Mouse (Mus musculus) kidney, postnatal 0 days (tissue): Measurements from ENCODE around the gene Acsl1. TPM values are rescaled to one million over a fixed set of nuclear protein-coding genes. Genes with fewer than 3 reads are reported as not detected.

Experiments used
- ATAC-seq: fragments of 200-750 bp; cut with Nextera tagmentation; replicated peaks from 2 replicates; pipeline ENCODE4 v1.8.0; 2017; ENCODE audit warnings: low read depth, moderate number of reproducible peaks, moderate TSS enrichment, moderate library complexity; ENCODE audit not compliant: low FRiP score
- DNase-seq: peaks from one replicate; pipeline ENCODE4 v3.0.0-alpha.2; 2016; ENCODE audit warnings: low spot score
- H3K27ac ChIP-seq: fragments of 300-500 bp; sonication (generic); 2 replicates; pipeline ENCODE4 v1.5.1; 2014; ENCODE audit warnings: mild to moderate bottlenecking
- H3K27me3 ChIP-seq: fragments of 300-500 bp; sonication (generic); 2 replicates; pipeline ENCODE4 v1.6.1; 2014; ENCODE audit warnings: low read length, mixed read lengths; ENCODE audit not compliant: insufficient read depth
- H3K36me3 ChIP-seq: fragments of 300-500 bp; sonication (generic); 2 replicates; pipeline ENCODE4 v1.6.1; 2014; ENCODE audit warnings: low read length, mixed read lengths; ENCODE audit not compliant: insufficient read depth
- H3K4me1 ChIP-seq: fragments of 300-500 bp; sonication (generic); replicated peaks from 2 replicates; pipeline ENCODE4 v1.6.1; 2014; ENCODE audit warnings: antibody characterized with exemption, low read length, mixed read lengths; ENCODE audit not compliant: insufficient read depth
- H3K4me2 ChIP-seq: fragments of 300-500 bp; sonication (generic); 2 replicates; pipeline ENCODE4 v1.6.1; 2014; ENCODE audit warnings: mild to moderate bottlenecking, low read length, moderate library complexity, mixed read lengths
- H3K4me3 ChIP-seq: fragments of 300-500 bp; sonication (generic); replicated peaks from 2 replicates; pipeline ENCODE4 v1.5.1; 2014; ENCODE audit warnings: low read depth, low read length
- H3K9ac ChIP-seq: fragments of 300-500 bp; sonication (generic); 2 replicates; pipeline ENCODE4 v1.6.1; 2014; ENCODE audit warnings: low read depth, low read length
- H3K9me3 ChIP-seq: fragments of 300-500 bp; sonication (generic); replicated peaks from 2 replicates; pipeline ENCODE4 v1.6.1; 2016; ENCODE audit warnings: low read length, inconsistent platforms, mixed read lengths
- CTCF ChIP-seq: IDR thresholded peaks from 2 replicates; pipeline ENCODE4 v1.5.1; 2016; ENCODE audit warnings: antibody characterized with exemption, low read depth, mild to moderate bottlenecking, moderate library complexity
- WGBS: fragments of 180-500 bp; shearing (Covaris S2); extraction: QIAGEN DNeasy Blood & Tissue Kit; methylation state at CpG from one replicate; pipeline ENCODE4 v1.1.7; 2014; 5-methylcytosine and 5-hydroxymethylcytosine counted together
- polyA plus RNA-seq: library from polyadenylated mRNA; unstranded; fragments of >200 nt; fragmentation: Nextera tagmentation; extraction: Ambion mirVana; gene quantifications from 2 replicates; pipeline ENCODE4 v1.2.1, GENCODE M21; 2015

Acsl1 gene
- polyA plus RNA-seq, 1 experiment from 2014 or later, result 47.0 TPM

GRCm38 (mm10) chr8:46479794-46480532 lies 9.1 kb downstream of the Acsl1 start:
- Histone ChIP-seq H3K27ac (peak overlapping the region; percentile 57; the same call in 1 of the 2 replicates), H3K27me3 (no peaks in the 10 kb centered on the region), H3K9me3 (no peaks in the 10 kb centered on the region), H3K4me1 (peaks cover 8% of the 10 kb centered on the region; the same call in 1 of the 2 replicates), H3K4me3 (no peak overlapping the region), H3K9ac (no peak overlapping the region), H3K36me3 (no peaks in the 10 kb centered on the region), H3K4me2 (no peak overlapping the region)
- TF ChIP-seq CTCF, result no peak
- WGBS, result 48% methylated on average over 7 of the region's 7 CpGs
- no peak for DNase-seq
- no peak for ATAC-seq

GRCm38 (mm10) chr8:46480533-46480900 lies 9.7 kb downstream of the Acsl1 start:
- no peak overlapping the region for H3K9ac ChIP-seq
- H3K27me3 ChIP-seq, result no peaks in the 10 kb centered on the region
- H3K36me3 ChIP-seq, result no peaks in the 10 kb centered on the region
- ATAC-seq (no peak), DNase-seq (no peak)
- 46% methylated on average over 6 of the region's 6 CpGs for WGBS
- no peak for TF ChIP-seq CTCF
- peaks cover 8% of the 10 kb centered on the region; the same call in 1 of the 2 replicates for H3K4me1 ChIP-seq
- H3K4me3 ChIP-seq, result no peak overlapping the region
- H3K27ac ChIP-seq, result peak overlapping the region; percentile 57
- H3K4me2 ChIP-seq, result no peak overlapping the region
- H3K9me3 ChIP-seq, result no peaks in the 10 kb centered on the region

- Histone ChIP-seq H3K27ac (no peak overlapping the region), H3K4me2 (no peak overlapping the region), H3K27me3 (no peaks in the 10 kb centered on the region), H3K9ac (no peak overlapping the region), H3K9me3 (no peaks in the 10 kb centered on the region), H3K36me3 (no peaks in the 10 kb centered on the region), H3K4me3 (no peak overlapping the region), H3K4me1 (peaks cover 8% of the 10 kb centered on the region; the same call in 1 of the 2 replicates)
- DNase-seq, result no peak
- WGBS, result 90% methylated on average over 4 of the region's 4 CpGs
- TF ChIP-seq CTCF, result no peak
- no peak for ATAC-seq
These were observed 11.9 kb downstream of the Acsl1 start for GRCm38 (mm10) chr8:46482771-46483170.

GRCm38 (mm10) chr8:46483247-46483646 lies 12.4 kb downstream of the Acsl1 start:
- Histone ChIP-seq H3K9ac (no peak overlapping the region), H3K36me3 (no peaks in the 10 kb centered on the region), H3K27me3 (no peaks in the 10 kb centered on the region), H3K27ac (no peak overlapping the region), H3K4me3 (no peak overlapping the region), H3K9me3 (no peaks in the 10 kb centered on the region), H3K4me2 (no peak overlapping the region), H3K4me1 (peaks cover 12% of the 10 kb centered on the region; the same call in 1 of the 2 replicates)
- no peak for DNase-seq
- no peak for ATAC-seq
- 79% methylated on average over 4 of the region's 4 CpGs for WGBS
- no peak for TF ChIP-seq CTCF

- Histone ChIP-seq H3K4me2 (no peak overlapping the region), H3K27me3 (no peaks in the 10 kb centered on the region), H3K9me3 (no peaks in the 10 kb centered on the region), H3K4me3 (no peak overlapping the region), H3K27ac (peak overlapping the region; percentile 54; the same call in 1 of the 2 replicates), H3K36me3 (no peaks in the 10 kb centered on the region), H3K9ac (no peak overlapping the region), H3K4me1 (peaks cover 13% of the 10 kb centered on the region; the same call in 1 of the 2 replicates)
- ATAC-seq (peak; percentile 43; the same call in 1 of the 2 replicates), DNase-seq (no peak)
- TF ChIP-seq CTCF, result no peak
- WGBS, result 21% methylated on average over 4 of the region's 4 CpGs
These were observed 13.2 kb downstream of the Acsl1 start for GRCm38 (mm10) chr8:46484077-46484476.

GRCm38 (mm10) chr8:46484931-46485463 lies 14.2 kb downstream of the Acsl1 start:
- ATAC-seq, result no peak

More at GRCm38 (mm10) chr8:46484931-46485463, 14.2 kb downstream of the Acsl1 start:
- H3K27me3 ChIP-seq, result no peaks in the 10 kb centered on the region
- H3K27ac ChIP-seq, result no peak overlapping the region
- TF ChIP-seq CTCF, result no peak
- H3K4me1 ChIP-seq, result peaks cover 11% of the 10 kb centered on the region; the same call in 1 of the 2 replicates
- WGBS, result 89% methylated on average over 8 of the region's 8 CpGs
- H3K9ac ChIP-seq, result no peak overlapping the region
- no peak overlapping the region for H3K4me2 ChIP-seq
- no peaks in the 10 kb centered on the region for H3K9me3 ChIP-seq
- H3K4me3 ChIP-seq, result no peak overlapping the region
- H3K36me3 ChIP-seq, result no peaks in the 10 kb centered on the region
- DNase-seq, result no peak
